Mouse (Mus musculus): ENCODE results near the gene G3bp1.

DNA sequence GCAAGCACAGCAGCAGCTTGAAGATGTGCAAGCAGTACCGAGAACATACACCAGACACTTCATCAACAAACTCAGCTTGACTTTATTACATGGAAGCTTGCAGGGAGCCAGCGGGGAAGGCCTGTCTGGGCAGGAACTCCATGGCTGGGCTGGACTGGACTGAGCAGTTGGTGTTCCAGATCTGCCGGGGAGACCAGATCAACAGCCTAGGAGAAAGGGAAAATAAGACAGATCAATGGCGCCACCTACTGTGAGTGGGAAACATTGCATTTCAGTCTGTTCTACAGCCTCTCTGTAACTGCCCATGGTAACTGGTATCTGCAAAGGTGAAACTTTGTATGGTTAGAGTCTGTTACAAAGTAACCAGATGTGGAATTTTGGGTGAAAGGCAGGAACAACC lies 22.9 kb upstream of the G3bp1 start:
- no peak for TF ChIP-seq POLR2AphosphoS5 (IDR thresholded peaks at IDR 0.05; ENCODE audit: insufficient replicate concordance, low read depth, low read length)
- no peak for TF ChIP-seq GATA1 (IDR thresholded peaks at IDR 0.05; ENCODE audit: borderline replicate concordance, low read length)
- peak; percentile 75 for TF ChIP-seq CTCF (IDR thresholded peaks at IDR 0.05; ENCODE audit: low read depth, low read length)
- TF ChIP-seq GATA2 (IDR thresholded peaks at IDR 0.05; ENCODE audit: borderline replicate concordance, low read depth, low read length) = no peak
